Comparison of ENCODE assay signal across 8 mouse cellular contexts in genomic region chr1:92648673-92649072, GRCm38 (mm10). TPM values are rescaled to one million over a fixed set of nuclear protein-coding genes. Genes with fewer than 3 reads are reported as not detected.
DNase-seq lines count a peak whose midpoint lies in the region; ATAC-seq and TF ChIP-seq lines count a peak whose summit lies in the region.

Gene Otos, minus strand, starts transcription at chr1:92648841.

- no peak for TF ChIP-seq EP300 in ES-Bruce4 (IDR thresholded peaks at IDR 0.05; ENCODE audit: insufficient read depth, low read depth, low read length)

- no peaks in the 10 kb centered on the region for H3K27me3 ChIP-seq in ES-Bruce4 (ENCODE audit: control insufficient read depth, insufficient read depth, low read length, poor library complexity, severe bottlenecking)
- no peaks in the 10 kb centered on the region for H3K27me3 ChIP-seq in lung, embryonic 14.5 days (ENCODE audit: insufficient read depth, low read length)

- peak; percentile 90 for DNase-seq in brain, adult 2 months (ENCODE audit: low read depth, low spot score)
- peak; percentile 75 to 77 for DNase-seq in heart, postnatal 14 days
- peak; percentile 54 to 87 for DNase-seq in layer of hippocampus, adult 18-20 months (ENCODE audit: low spot score in 2 of 2)
- DNase-seq in lung, embryonic 14.5 days: peak; percentile 86
- peak; percentile 57 for DNase-seq in ovary, postnatal 10 days (ENCODE audit: low spot score)
- DNase-seq in thymus, postnatal 0 days (ENCODE audit: low spot score): peak; percentile 69

- no peaks in the 10 kb centered on the region for H3K4me1 ChIP-seq in ES-Bruce4 (ENCODE audit: control insufficient read depth, insufficient read depth, low read length)
- no peaks in the 10 kb centered on the region for H3K4me1 ChIP-seq in embryonic fibroblast, embryonic 13.5 days (ENCODE audit: control insufficient read depth, insufficient read depth, low read length)
- H3K4me1 ChIP-seq in lung, embryonic 14.5 days (ENCODE audit: insufficient read depth): no peaks in the 10 kb centered on the region

- no peak within 1 kb of the TSS for H3K9ac ChIP-seq in ES-Bruce4 (ENCODE audit: low read depth, poor library complexity, severe bottlenecking)
- no peak within 1 kb of the TSS for H3K9ac ChIP-seq in lung, embryonic 14.5 days

- 0 out of 2 replicates have a peak, but pooled peaks have one; percentile 48 for ATAC-seq in lung, embryonic 14.5 days (ENCODE audit: insufficient read depth)

- no peak within 1 kb of the TSS for H3K27ac ChIP-seq in ES-Bruce4 (ENCODE audit: insufficient read depth, low read length)
- no peak within 1 kb of the TSS for H3K27ac ChIP-seq in embryonic fibroblast, embryonic 13.5 days (ENCODE audit: insufficient read depth, low read length)
- H3K27ac ChIP-seq in lung, embryonic 14.5 days (ENCODE audit: low read depth): no peak within 1 kb of the TSS

- no peaks in the 10 kb centered on the region for H3K36me3 ChIP-seq in ES-Bruce4 (ENCODE audit: control insufficient read depth, insufficient read depth, low read length, poor library complexity, severe bottlenecking)
- H3K36me3 ChIP-seq in lung, embryonic 14.5 days (ENCODE audit: insufficient read depth): no peaks in the 10 kb centered on the region

- 0 out of 2 replicates have a peak within 1 kb of the TSS, but pooled peaks have one; percentile 25 for H3K4me2 ChIP-seq in lung, embryonic 14.5 days

- whole genome bisulfite sequencing in lung, embryonic 14.5 days: 18% methylated on average over 8 of the region's 8 CpGs

- H3K9me3 ChIP-seq in ES-Bruce4 (replicated peaks; ENCODE audit: control insufficient read depth, insufficient read depth, low read length, poor library complexity, severe bottlenecking): no peaks in the 10 kb centered on the region
- H3K9me3 ChIP-seq in lung, embryonic 14.5 days (ENCODE audit: low read depth, low read length): no peaks in the 10 kb centered on the region

- H3K4me3 ChIP-seq in ES-Bruce4 (ENCODE audit: low read depth, low read length): no peak within 1 kb of the TSS
- H3K4me3 ChIP-seq in embryonic fibroblast, embryonic 13.5 days (ENCODE audit: insufficient read depth, low read length): no peak within 1 kb of the TSS
- H3K4me3 ChIP-seq in lung, embryonic 14.5 days (ENCODE audit: low read depth, low read length): no peak within 1 kb of the TSS

- TF ChIP-seq POLR2A in ES-Bruce4 (IDR thresholded peaks at IDR 0.05; ENCODE audit: insufficient read depth, low read length): no peak
- no peak for TF ChIP-seq POLR2A in embryonic fibroblast, embryonic 13.5 days (IDR thresholded peaks at IDR 0.05; ENCODE audit: low read depth, low read length)

- intact Hi-C loops in heart, postnatal 14 days (cut with DNase I): loop anchor here (2.0 kb wide), 1 partner anchor 186 kb away; no protein-coding TSS in a partner anchor

- TF ChIP-seq CTCF in ES-Bruce4 (IDR thresholded peaks at IDR 0.05; ENCODE audit: low read depth, low read length): peak; percentile 90
- peak; percentile 82 for TF ChIP-seq CTCF in embryonic fibroblast, embryonic 13.5 days (IDR thresholded peaks at IDR 0.05; ENCODE audit: borderline replicate concordance, insufficient read depth, low read length)
- TF ChIP-seq CTCF in lung, embryonic 14.5 days (IDR thresholded peaks at IDR 0.05; ENCODE audit: low read depth): peak; percentile 81

RNA-seq across cellular contexts. Expression of gene Otos, which starts in this region (rescaled TPM):
- not detected in 2 replicates for polyA plus RNA-seq in ES-Bruce4 (2011; ENCODE audit: insufficient read depth, insufficient read length, low read depth, missing spikeins)
- polyA plus RNA-seq in embryonic fibroblast, embryonic 13.5 days (2011; ENCODE audit: insufficient read length, low read depth, missing spikeins): not detected in 2 replicates
- not detected for total RNA-seq in heart, postnatal 14 days (2021)
- total RNA-seq in layer of hippocampus, adult 18-20 months (2021): 1 to 10 TPM in 1 of 2 experiments, under 1 TPM in 1; 0.91 to 1.0 TPM
- polyA plus RNA-seq in lung, embryonic 14.5 days (2014; fragmentation: Nextera tagmentation; extraction: Ambion mirVana): not detected in 2 replicates
- polyA plus RNA-seq in thymus, postnatal 0 days (2015; fragmentation: Nextera tagmentation; extraction: Ambion mirVana): 2.0 and 4.0 TPM in 2 replicates

Comparison
In these comparisons a context has a peak if more than half of its experiments do, and no peak if none do; other contexts are left out.
1. Peak in DNase-seq in heart, postnatal 14 days; RNA of the gene not detected or under 1 TPM.
2. Peak in DNase-seq, ATAC-seq and H3K4me2 ChIP-seq in lung, embryonic 14.5 days; RNA of the gene not detected or under 1 TPM.